Mouse (Mus musculus): ENCODE measurements around the gene Map2k6. TPM values are rescaled to one million over a fixed set of nuclear protein-coding genes. Genes with fewer than 3 reads are reported as not detected.

The Map2k6 gene
- polyA plus RNA-seq, 1 experiment from 2014 or later, result 25.9 TPM

- peak overlapping the region; percentile 59 for H3K4me2 ChIP-seq (replicated peaks)
- H3K9me3 ChIP-seq, result no peaks in the 10 kb centered on the region
- peak overlapping the region; percentile 24 for H3K4me3 ChIP-seq
- no peak overlapping the region for H3K9ac ChIP-seq
- H3K27me3 ChIP-seq (replicated peaks), result no peaks in the 10 kb centered on the region
- H3K36me3 ChIP-seq, result no peaks in the 10 kb centered on the region
- ATAC-seq (ENCODE audit: low FRiP score, low read depth), result peak; percentile 48; the same call in 1 of the 2 replicates
- no peak overlapping the region for H3K27ac ChIP-seq
- 15% methylated on average over 20 of the region's 20 CpGs for WGBS
- H3K4me1 ChIP-seq, result no peaks in the 10 kb centered on the region
Measured at GRCm38 (mm10) chr11:110379661-110380309, 19.1 kb upstream of the Map2k6 start.

GRCm38 (mm10) chr11:110380310-110380668, 18.6 kb upstream of the Map2k6 start:
- Histone ChIP-seq H3K27me3 (replicated peaks) (no peaks in the 10 kb centered on the region), H3K4me1 (no peaks in the 10 kb centered on the region), H3K9me3 (no peaks in the 10 kb centered on the region), H3K36me3 (no peaks in the 10 kb centered on the region), H3K9ac (no peak overlapping the region), H3K4me2 (replicated peaks) (peak overlapping the region; percentile 59), H3K4me3 (peak overlapping the region; percentile 24), H3K27ac (no peak overlapping the region)
- WGBS, result 40% methylated on average over 15 of the region's 15 CpGs
- ATAC-seq (ENCODE audit: low FRiP score, low read depth), result no peak

- Histone ChIP-seq H3K4me2 (replicated peaks) (no peak overlapping the region), H3K9ac (no peak overlapping the region), H3K36me3 (no peaks in the 10 kb centered on the region), H3K9me3 (no peaks in the 10 kb centered on the region), H3K27me3 (replicated peaks) (no peaks in the 10 kb centered on the region), H3K27ac (no peak overlapping the region), H3K4me3 (no peak overlapping the region), H3K4me1 (no peaks in the 10 kb centered on the region)
- WGBS, result 79% methylated on average over 2 of the region's 2 CpGs
- ATAC-seq (ENCODE audit: low FRiP score, low read depth), result no peak
Measured at GRCm38 (mm10) chr11:110385487-110385886, 13.4 kb upstream of the Map2k6 start.

- ATAC-seq (ENCODE audit: low FRiP score, low read depth), result no peak
- WGBS, result 41% methylated on average over 3 of the region's 3 CpGs
- Histone ChIP-seq H3K9me3 (no peaks in the 10 kb centered on the region), H3K4me3 (no peak overlapping the region), H3K4me2 (replicated peaks) (no peak overlapping the region), H3K27me3 (replicated peaks) (0 out of 2 replicates have a peak, but pooled peaks cover 1% of the 10 kb centered on the region), H3K36me3 (no peaks in the 10 kb centered on the region), H3K27ac (no peak overlapping the region), H3K9ac (no peak overlapping the region), H3K4me1 (peaks cover 12% of the 10 kb centered on the region)
Measured at GRCm38 (mm10) chr11:110392763-110393162, 6.2 kb upstream of the Map2k6 start.

- Histone ChIP-seq H3K4me2 (replicated peaks) (no peak overlapping the region), H3K4me1 (peaks cover 12% of the 10 kb centered on the region), H3K9me3 (no peaks in the 10 kb centered on the region), H3K4me3 (no peak overlapping the region), H3K9ac (no peak overlapping the region), H3K36me3 (no peaks in the 10 kb centered on the region), H3K27ac (no peak overlapping the region), H3K27me3 (replicated peaks) (0 out of 2 replicates have a peak, but pooled peaks cover 4% of the 10 kb centered on the region)
- ATAC-seq (ENCODE audit: low FRiP score, low read depth), result no peak
- 85% methylated on average over 5 of the region's 5 CpGs for WGBS
Measured at GRCm38 (mm10) chr11:110394788-110395452, 4.0 kb upstream of the Map2k6 start.

- H3K9me3 ChIP-seq, result no peaks in the 10 kb centered on the region
- peaks cover 12% of the 10 kb centered on the region for H3K4me1 ChIP-seq
- H3K9ac ChIP-seq, result 0 out of 2 replicates have a peak overlapping the region, but pooled peaks have one; percentile 18
- 0 out of 2 replicates have a peak, but pooled peaks cover 4% of the 10 kb centered on the region for H3K27me3 ChIP-seq (replicated peaks)
- H3K4me2 ChIP-seq (replicated peaks), result peak overlapping the region; percentile 53
- no peak overlapping the region for H3K4me3 ChIP-seq
- peak; percentile 37; the same call in 1 of the 2 replicates for ATAC-seq (ENCODE audit: low FRiP score, low read depth)
- no peaks in the 10 kb centered on the region for H3K36me3 ChIP-seq
- 24% methylated on average over 19 of the region's 19 CpGs for WGBS
- no peak overlapping the region for H3K27ac ChIP-seq
Measured at GRCm38 (mm10) chr11:110396085-110396484, 2.8 kb upstream of the Map2k6 start.

GRCm38 (mm10) chr11:110399240-110400150, 573 bp downstream of the Map2k6 start:
- peak overlapping the region; percentile 63 for H3K4me2 ChIP-seq (replicated peaks)
- H3K36me3 ChIP-seq, result no peaks in the 10 kb centered on the region
- peak overlapping the region; percentile 47 for H3K4me3 ChIP-seq
- no peak overlapping the region for H3K27ac ChIP-seq
- H3K9ac ChIP-seq, result peak overlapping the region; percentile 39
- peaks cover 16% of the 10 kb centered on the region for H3K4me1 ChIP-seq
- H3K27me3 ChIP-seq (replicated peaks), result 0 out of 2 replicates have a peak, but pooled peaks cover 4% of the 10 kb centered on the region
- 14% methylated on average over 15 of the region's 15 CpGs for WGBS
- H3K9me3 ChIP-seq, result no peaks in the 10 kb centered on the region
- peak; percentile 5; the same call in 1 of the 2 replicates for ATAC-seq (ENCODE audit: low FRiP score, low read depth)

- Histone ChIP-seq H3K36me3 (no peaks in the 10 kb centered on the region), H3K9me3 (no peaks in the 10 kb centered on the region)
- 31% methylated on average over 1 of the region's 1 CpGs for WGBS
Measured at GRCm38 (mm10) chr11:110400283-110400682, 1.4 kb downstream of the Map2k6 start.

GRCm38 (mm10) chr11:110402671-110403070, 3.7 kb downstream of the Map2k6 start:
- 31% methylated on average over 3 of the region's 3 CpGs for WGBS
- Histone ChIP-seq H3K4me2 (replicated peaks) (no peak overlapping the region), H3K9ac (no peak overlapping the region), H3K27ac (no peak overlapping the region), H3K27me3 (replicated peaks) (0 out of 2 replicates have a peak, but pooled peaks cover 4% of the 10 kb centered on the region), H3K4me3 (no peak overlapping the region), H3K36me3 (no peaks in the 10 kb centered on the region), H3K4me1 (peaks cover 4% of the 10 kb centered on the region; the same call in 1 of the 2 replicates), H3K9me3 (no peaks in the 10 kb centered on the region)
- ATAC-seq (ENCODE audit: low FRiP score, low read depth), result no peak

More at GRCm38 (mm10) chr11:110400283-110400682, 1.4 kb downstream of the Map2k6 start:
- ATAC-seq (ENCODE audit: low FRiP score, low read depth), result no peak
- peaks cover 16% of the 10 kb centered on the region for H3K4me1 ChIP-seq
- H3K9ac ChIP-seq, result no peak overlapping the region
- H3K4me3 ChIP-seq, result peak overlapping the region; percentile 47
- H3K4me2 ChIP-seq (replicated peaks), result peak overlapping the region; percentile 63
- H3K27me3 ChIP-seq (replicated peaks), result 0 out of 2 replicates have a peak, but pooled peaks cover 4% of the 10 kb centered on the region
- H3K27ac ChIP-seq, result no peak overlapping the region

GRCm38 (mm10) chr11:110403602-110404001, 4.7 kb downstream of the Map2k6 start:
- Histone ChIP-seq H3K4me1 (peaks cover 4% of the 10 kb centered on the region; the same call in 1 of the 2 replicates), H3K9ac (no peak overlapping the region), H3K36me3 (no peaks in the 10 kb centered on the region), H3K4me3 (no peak overlapping the region), H3K27me3 (replicated peaks) (no peaks in the 10 kb centered on the region), H3K4me2 (replicated peaks) (no peak overlapping the region), H3K9me3 (no peaks in the 10 kb centered on the region), H3K27ac (no peak overlapping the region)
- 88% methylated on average over 2 of the region's 2 CpGs for WGBS
- ATAC-seq (ENCODE audit: low FRiP score, low read depth), result no peak

GRCm38 (mm10) chr11:110405607-110406006, 6.7 kb downstream of the Map2k6 start:
- no peak overlapping the region for H3K9ac ChIP-seq
- H3K27me3 ChIP-seq (replicated peaks), result no peaks in the 10 kb centered on the region
- ATAC-seq (ENCODE audit: low FRiP score, low read depth), result no peak
- no peak overlapping the region for H3K4me2 ChIP-seq (replicated peaks)
- no peak overlapping the region for H3K4me3 ChIP-seq
- no peak overlapping the region for H3K27ac ChIP-seq
- 82% methylated on average over 9 of the region's 9 CpGs for WGBS
- H3K4me1 ChIP-seq, result peaks cover 4% of the 10 kb centered on the region; the same call in 1 of the 2 replicates
- no peaks in the 10 kb centered on the region for H3K36me3 ChIP-seq
- no peaks in the 10 kb centered on the region for H3K9me3 ChIP-seq

- no peaks in the 10 kb centered on the region for H3K27me3 ChIP-seq (replicated peaks)
- WGBS, result 88% methylated on average over 12 of the region's 12 CpGs
- no peaks in the 10 kb centered on the region for H3K36me3 ChIP-seq
- H3K27ac ChIP-seq, result no peak overlapping the region
- no peaks in the 10 kb centered on the region for H3K9me3 ChIP-seq
- H3K4me2 ChIP-seq (replicated peaks), result no peak overlapping the region
- H3K4me3 ChIP-seq, result no peak overlapping the region
- H3K4me1 ChIP-seq, result no peaks in the 10 kb centered on the region
- ATAC-seq (ENCODE audit: low FRiP score, low read depth), result no peak
- H3K9ac ChIP-seq, result no peak overlapping the region
Measured at GRCm38 (mm10) chr11:110409131-110409530, 10.2 kb downstream of the Map2k6 start.
